Comparison of ENCODE assay signal across 10 mouse cellular contexts in the genomic region with DNA sequence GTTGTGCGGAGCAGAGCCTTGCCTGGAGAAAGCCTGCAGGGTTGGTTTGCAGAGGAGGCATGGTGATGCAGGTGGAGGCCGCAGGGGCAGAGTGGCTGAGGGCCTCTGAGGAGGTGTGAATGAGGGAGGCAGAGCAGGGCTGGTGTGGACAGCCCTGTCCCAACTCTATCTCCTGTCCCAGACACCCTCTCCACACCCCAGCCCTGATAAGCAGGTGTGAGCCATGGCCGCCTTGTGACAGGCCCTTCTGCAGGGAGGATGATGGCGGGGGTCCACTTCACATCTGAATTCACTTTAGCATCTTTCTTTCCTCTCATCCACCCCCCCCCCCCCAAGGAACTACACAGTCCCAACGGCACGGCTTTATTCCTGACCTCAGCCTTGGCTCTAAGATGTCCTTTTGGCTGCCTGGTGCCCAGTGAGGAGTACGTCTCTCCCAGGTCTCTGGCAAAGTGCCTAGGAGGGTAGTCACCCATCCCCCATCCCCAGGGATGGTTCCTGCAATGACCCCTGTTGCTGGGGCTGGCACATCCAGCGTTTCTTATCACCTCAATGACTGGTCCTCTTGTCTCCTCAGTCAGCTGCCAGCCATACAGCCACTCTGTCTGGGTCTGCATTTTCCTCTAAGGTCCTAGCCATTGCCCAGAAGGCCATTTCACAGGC. TPM values are rescaled to one million over a fixed set of nuclear protein-coding genes. Genes with fewer than 3 reads are reported as not detected.
DNase-seq lines count a peak whose midpoint lies in the region; ATAC-seq lines count a peak whose summit lies in the region.
"Had no signal": no experiment of that assay in that cellular context is flagged by ENCODE, and none has a peak within 500 bp of the region (broad histone marks: within the 10 kb centered on the region; RNA-seq: fewer than 3 reads in every experiment).

No protein-coding gene starts in this region.

- WGBS in heart, embryonic 15.5 days, result 15% methylated on average over 8 of the region's 8 CpGs
- WGBS in liver, embryonic 15.5 days (ENCODE audit: insufficient replicate concordance), result 50% methylated on average over 8 of the region's 8 CpGs

- peaks cover 79% of the 10 kb centered on the region for H3K4me1 ChIP-seq in heart, embryonic 15.5 days (replicated peaks)
- H3K4me1 ChIP-seq in liver, embryonic 15.5 days (replicated peaks), result peaks cover 31% of the 10 kb centered on the region
- H3K4me1 ChIP-seq: intestine, embryonic 15.5 days had no signal

- H3K9me3 ChIP-seq in heart, embryonic 15.5 days (replicated peaks), result no peaks in the 10 kb centered on the region
- H3K9me3 ChIP-seq in liver, embryonic 15.5 days (replicated peaks), result no peaks in the 10 kb centered on the region
- H3K9me3 ChIP-seq: intestine, embryonic 15.5 days had no signal

- H3K4me2 ChIP-seq in heart, embryonic 15.5 days, result peak overlapping the region; percentile 7
- peak overlapping the region; percentile 25; the same call in 1 of the 2 replicates for H3K4me2 ChIP-seq in liver, embryonic 15.5 days
- H3K4me2 ChIP-seq: intestine, embryonic 15.5 days had no signal

- no peak overlapping the region for H3K4me3 ChIP-seq in heart, embryonic 15.5 days
- no peak overlapping the region for H3K4me3 ChIP-seq in liver, embryonic 15.5 days (replicated peaks)
- H3K4me3 ChIP-seq: intestine, embryonic 15.5 days had no signal

- no peaks in the 10 kb centered on the region for H3K36me3 ChIP-seq in heart, embryonic 15.5 days
- H3K36me3 ChIP-seq in liver, embryonic 15.5 days (replicated peaks), result peaks cover 18% of the 10 kb centered on the region

- peak; percentile 94 for ATAC-seq in heart, embryonic 15.5 days (replicated peaks; ENCODE audit: insufficient number of reproducible peaks, insufficient read depth, low FRiP score, low read depth)
- ATAC-seq in liver, embryonic 15.5 days (ENCODE audit: insufficient read depth), result peak; percentile 92
- no peak for ATAC-seq in monocyte, adult 5-6 weeks (replicated peaks; ENCODE audit: insufficient number of reproducible peaks, low FRiP score, low TSS enrichment, poor library complexity, severe bottlenecking)
- ATAC-seq: forebrain, embryonic 14.5 days; intestine, embryonic 15.5 days had no signal

- DNase-seq in spleen, adult 12 weeks (ENCODE audit: low spot score), result peak; percentile 41
- DNase-seq in spleen, adult 18-20 months, result no peak
- DNase-seq in testis, postnatal 10 days (ENCODE audit: low spot score), result no peak
- no peak for DNase-seq in retina, embryonic 14.5 days (ENCODE audit: low spot score)
- DNase-seq in thymus, adult 18-20 months, result no peak

- peak overlapping the region; percentile 83 for H3K27ac ChIP-seq in heart, embryonic 15.5 days
- H3K27ac ChIP-seq in liver, embryonic 15.5 days (replicated peaks), result peak overlapping the region; percentile 45; the same call in 1 of the 2 replicates
- H3K27ac ChIP-seq: intestine, embryonic 15.5 days had no signal

- no peak overlapping the region for H3K9ac ChIP-seq in heart, embryonic 15.5 days
- no peak overlapping the region for H3K9ac ChIP-seq in liver, embryonic 15.5 days
- H3K9ac ChIP-seq: intestine, embryonic 15.5 days had no signal

- H3K27me3 ChIP-seq in heart, embryonic 15.5 days, result no peaks in the 10 kb centered on the region
- H3K27me3 ChIP-seq in liver, embryonic 15.5 days, result no peaks in the 10 kb centered on the region
- H3K27me3 ChIP-seq: intestine, embryonic 15.5 days had no signal

RNA-seq across cellular contexts. Expression of a gene that starts 25.1 kb away (rescaled TPM):
- polyA plus RNA-seq in heart, embryonic 15.5 days (2015; fragmentation: Nextera tagmentation; extraction: Ambion mirVana), result 9.7 and 12.0 TPM in 2 replicates
- 5.8 and 6.6 TPM in 2 replicates for polyA plus RNA-seq in liver, embryonic 15.5 days (2015; fragmentation: Nextera tagmentation; extraction: Ambion mirVana)
- total RNA-seq in monocyte, adult 5-6 weeks (2017), result 0.48 to 4.9 TPM (median 4.6 TPM) in 3 replicates
